Comparison of ENCODE assay signal across 22 mouse cellular contexts in the genomic region with DNA sequence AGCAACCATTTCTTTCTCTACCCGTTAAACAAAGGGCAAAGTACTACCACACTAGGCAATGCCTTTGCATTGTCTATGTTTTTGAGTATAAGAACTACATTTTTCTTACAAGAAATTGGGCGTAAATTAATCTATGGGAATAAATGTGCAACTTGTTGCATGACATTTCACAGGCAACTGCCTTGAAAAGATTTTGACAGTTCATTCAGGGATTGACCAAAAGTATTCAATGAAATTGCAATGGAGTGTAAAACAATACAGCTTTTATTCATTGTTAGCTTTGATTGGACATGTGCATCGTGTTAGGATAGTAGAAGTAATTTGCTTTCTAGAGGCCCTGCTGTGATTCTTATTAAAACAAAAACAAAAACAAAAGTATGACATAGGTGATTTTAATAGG.
DNase-seq lines count a peak whose midpoint lies in the region; ATAC-seq and TF ChIP-seq lines count a peak whose summit lies in the region.
"Had no signal": no experiment of that assay in that cellular context is flagged by ENCODE, and none has a peak within 500 bp of the region (broad histone marks: within the 10 kb centered on the region; RNA-seq: fewer than 3 reads in every experiment).

No protein-coding gene starts in this region.

- no peak for ATAC-seq in hindbrain, embryonic 11.5 days (ENCODE audit: low FRiP score)
- no peak for ATAC-seq in hindbrain, postnatal 0 days
- ATAC-seq: activated CD4-positive, CD25-positive, alpha-beta regulatory T cell, adult 4 months; forebrain, embryonic 14.5 days; forebrain, embryonic 16.5 days; Patski had no signal

- H3K36me3 ChIP-seq in hindbrain, embryonic 11.5 days (ENCODE audit: control insufficient read depth, insufficient read depth, low read length): no peaks in the 10 kb centered on the region
- no peaks in the 10 kb centered on the region for H3K36me3 ChIP-seq in hindbrain, postnatal 0 days (ENCODE audit: insufficient read depth, low read length)
- H3K36me3 ChIP-seq: embryonic facial prominence, embryonic 13.5 days; embryonic facial prominence, embryonic 15.5 days; forebrain, embryonic 10.5 days; forebrain, embryonic 12.5 days had no signal

- WGBS in hindbrain, embryonic 11.5 days: 29% methylated on average over 3 of the region's 3 CpGs
- 16% methylated on average over 3 of the region's 3 CpGs for WGBS in hindbrain, postnatal 0 days

- DNase-seq in hindbrain, embryonic 11.5 days (ENCODE audit: low spot score): peak; percentile 1
- no peak for DNase-seq in hindbrain, postnatal 0 days (ENCODE audit: low spot score)
- DNase-seq in retina, embryonic 14.5 days (ENCODE audit: low spot score): peak; percentile 56
- DNase-seq in adrenal gland, postnatal 14 days: no peak
- DNase-seq in gastrocnemius, postnatal 10 days: no peak
- DNase-seq: adrenal gland, adult 8-10 months; adrenal gland, postnatal 25 days; cerebellum, adult 11 months; cerebellum, adult 18-20 months; cerebellum, adult 8-10 months; cerebellum, adult 9-11 months; cerebellum, postnatal 14 days; cerebellum, postnatal 36 days had no signal

- H3K27ac ChIP-seq in hindbrain, embryonic 11.5 days (ENCODE audit: low read depth, low read length): no peak overlapping the region
- no peak overlapping the region for H3K27ac ChIP-seq in hindbrain, postnatal 0 days
- H3K27ac ChIP-seq: embryonic facial prominence, embryonic 13.5 days; embryonic facial prominence, embryonic 15.5 days; forebrain, embryonic 10.5 days; forebrain, embryonic 12.5 days had no signal

- no peaks in the 10 kb centered on the region for H3K9me3 ChIP-seq in hindbrain, embryonic 11.5 days (ENCODE audit: control insufficient read depth, low read length)
- no peaks in the 10 kb centered on the region for H3K9me3 ChIP-seq in hindbrain, postnatal 0 days (ENCODE audit: low read length)
- H3K9me3 ChIP-seq: embryonic facial prominence, embryonic 13.5 days; embryonic facial prominence, embryonic 15.5 days; forebrain, embryonic 10.5 days; forebrain, embryonic 12.5 days had no signal

- no peaks in the 10 kb centered on the region for H3K27me3 ChIP-seq in hindbrain, embryonic 11.5 days (ENCODE audit: control insufficient read depth, insufficient read depth, low read length)
- H3K27me3 ChIP-seq in hindbrain, postnatal 0 days (ENCODE audit: insufficient read depth, low read length): no peaks in the 10 kb centered on the region
- H3K27me3 ChIP-seq: embryonic facial prominence, embryonic 13.5 days; embryonic facial prominence, embryonic 15.5 days; forebrain, embryonic 12.5 days; Patski had no signal

- TF ChIP-seq CTCF in hindbrain, postnatal 0 days (IDR thresholded peaks at IDR 0.05; ENCODE audit: low read depth): no peak

- no peaks in the 10 kb centered on the region for H3K4me1 ChIP-seq in hindbrain, embryonic 11.5 days (replicated peaks; ENCODE audit: control insufficient read depth, insufficient read depth, low read length)
- no peaks in the 10 kb centered on the region for H3K4me1 ChIP-seq in hindbrain, postnatal 0 days (ENCODE audit: insufficient read depth, low read length)
- H3K4me1 ChIP-seq: embryonic facial prominence, embryonic 13.5 days; embryonic facial prominence, embryonic 15.5 days had no signal

- H3K9ac ChIP-seq in hindbrain, embryonic 11.5 days (ENCODE audit: low read depth, low read length): no peak overlapping the region
- H3K9ac ChIP-seq in hindbrain, postnatal 0 days (replicated peaks; ENCODE audit: low read length): no peak overlapping the region
- H3K9ac ChIP-seq: embryonic facial prominence, embryonic 13.5 days; embryonic facial prominence, embryonic 15.5 days; forebrain, embryonic 12.5 days had no signal

- no peak overlapping the region for H3K4me3 ChIP-seq in hindbrain, embryonic 11.5 days (ENCODE audit: low read depth, low read length)
- no peak overlapping the region for H3K4me3 ChIP-seq in hindbrain, postnatal 0 days (ENCODE audit: low read length)
- H3K4me3 ChIP-seq: embryonic facial prominence, embryonic 13.5 days; embryonic facial prominence, embryonic 15.5 days; erythroblast, embryonic 14.5 days; forebrain, embryonic 10.5 days; forebrain, embryonic 12.5 days had no signal

- H3K4me2 ChIP-seq in hindbrain, embryonic 11.5 days (replicated peaks; ENCODE audit: low read depth, low read length): no peak overlapping the region
- no peak overlapping the region for H3K4me2 ChIP-seq in hindbrain, postnatal 0 days (ENCODE audit: low read depth, low read length)
- H3K4me2 ChIP-seq: embryonic facial prominence, embryonic 13.5 days; embryonic facial prominence, embryonic 15.5 days; forebrain, embryonic 12.5 days had no signal

Comparison
In these comparisons a context has a peak if more than half of its experiments do, and no peak if none do; other contexts are left out.
1. DNase-seq: peak in hindbrain, embryonic 11.5 days (single experiment) and retina, embryonic 14.5 days (single experiment); none in hindbrain, postnatal 0 days (single experiment), adrenal gland, postnatal 14 days (single experiment) and gastrocnemius, postnatal 10 days (single experiment).